Mouse (Mus musculus) Patski (cell line): ENCODE results near the gene Taf5l. TPM values are rescaled to one million over a fixed set of nuclear protein-coding genes. Genes with fewer than 3 reads are reported as not detected.

Experiments used
- ATAC-seq: fragments of 100-300 bp; one replicate; pipeline ENCODE4 v1.8.0; 2021
- CTCF ChIA-PET: fragments of 350-600 bp; sonication (Branson Sonifier 250); formaldehyde crosslinking; loops from one replicate; lab custom pipeline; 2022; ENCODE audit warnings: inconsistent platforms; lab: Charles Lee
- POLR2A ChIA-PET: fragments of 350-600 bp; sonication (Branson Sonifier 250); formaldehyde crosslinking; loops from one replicate; lab custom pipeline; 2022; ENCODE audit warnings: antibody characterized with exemption, inconsistent platforms; lab: Charles Lee
- DNase-seq: peaks from one replicate; pipeline ENCODE4 v3.0.0-alpha.2; 2011; ENCODE audit warnings: low read depth, low spot score
- H3K27me3 ChIP-seq: fragments of 371-371 bp; one replicate; pipeline ENCODE4 v1.5.1; 2021
- CTCF ChIP-seq: fragments of 100-300 bp; IDR thresholded peaks from one replicate; pipeline ENCODE4 v1.5.1; 2021
- in situ Hi-C: fragments of 300-500 bp; cut with MboI; formaldehyde crosslinking; loops from 3 replicates; pipeline ENCODE4 v1.11.1; 2018; ENCODE audit warnings: low pct_unique_long_range_greater_than_20kb, mixed read lengths
- polyA plus RNA-seq: library from polyadenylated mRNA; unstranded; gene quantifications from one replicate; pipeline ENCODE4 v1.2.3, GENCODE M21; 2021

Gene Taf5l
- polyA plus RNA-seq, 1 experiment from 2014 or later, result 28.6 TPM

DNA sequence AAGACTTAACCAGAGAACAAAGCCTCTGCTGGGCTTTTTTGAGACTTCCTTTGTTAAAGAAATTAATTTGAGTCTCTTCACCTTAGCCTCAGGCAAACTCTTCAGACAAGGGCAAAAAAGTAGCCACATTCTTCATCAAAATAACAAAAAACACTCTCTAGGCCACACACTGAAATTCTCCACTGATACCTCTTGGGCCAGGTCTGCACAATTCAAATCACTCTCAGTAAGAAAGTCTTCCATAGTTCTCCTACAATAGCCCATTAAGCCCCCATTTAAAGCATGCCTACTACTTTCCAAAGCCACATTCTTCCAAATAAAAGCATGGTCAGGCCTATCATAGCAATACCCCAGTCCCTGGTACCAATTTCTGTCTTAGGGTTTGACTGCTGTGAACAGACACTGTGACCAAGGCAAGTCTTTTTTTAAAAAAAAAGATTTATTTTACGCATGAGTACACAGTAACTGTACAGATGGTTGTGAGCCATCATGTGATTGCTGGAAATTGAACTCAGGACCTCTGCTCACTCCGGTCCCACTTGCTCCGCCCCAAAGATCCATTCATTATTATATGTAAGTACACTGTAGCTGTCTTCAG is 9.1 kb downstream of the Taf5l start:
- DNase-seq (no peak), ATAC-seq (no peak)
- TF ChIP-seq CTCF, result no peak
- ChIA-PET POLR2A (no interaction called here), CTCF (no interaction called here)
- no peaks in the 10 kb centered on the region for H3K27me3 ChIP-seq
- in situ Hi-C loops, result no loop called here

DNA sequence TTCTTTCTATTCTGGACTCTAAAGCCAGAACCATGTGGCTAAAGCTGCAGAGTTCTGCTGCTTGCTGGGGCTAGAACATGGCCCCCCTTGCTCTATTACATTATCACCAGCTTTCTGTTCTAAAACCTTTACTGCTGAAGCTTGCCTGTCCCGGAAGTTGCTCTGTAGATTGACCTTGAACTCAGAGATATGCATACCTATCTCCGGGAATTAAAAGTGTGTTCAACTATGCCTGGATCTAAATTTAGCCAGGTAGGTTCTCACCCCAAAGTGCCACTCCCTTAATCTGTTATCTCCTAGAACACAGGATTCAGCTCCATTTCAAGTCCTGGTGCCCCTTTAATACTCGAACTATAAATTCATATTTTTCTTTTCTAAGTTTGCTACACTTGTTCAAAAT is 9.6 kb downstream of the Taf5l start:
- H3K27me3 ChIP-seq, result no peaks in the 10 kb centered on the region
- POLR2A ChIA-PET, result no interaction called here
- CTCF ChIA-PET, result no interaction called here
- DNase-seq (no peak), ATAC-seq (no peak)
- in situ Hi-C loops, result no loop called here
- no peak for TF ChIP-seq CTCF

DNA sequence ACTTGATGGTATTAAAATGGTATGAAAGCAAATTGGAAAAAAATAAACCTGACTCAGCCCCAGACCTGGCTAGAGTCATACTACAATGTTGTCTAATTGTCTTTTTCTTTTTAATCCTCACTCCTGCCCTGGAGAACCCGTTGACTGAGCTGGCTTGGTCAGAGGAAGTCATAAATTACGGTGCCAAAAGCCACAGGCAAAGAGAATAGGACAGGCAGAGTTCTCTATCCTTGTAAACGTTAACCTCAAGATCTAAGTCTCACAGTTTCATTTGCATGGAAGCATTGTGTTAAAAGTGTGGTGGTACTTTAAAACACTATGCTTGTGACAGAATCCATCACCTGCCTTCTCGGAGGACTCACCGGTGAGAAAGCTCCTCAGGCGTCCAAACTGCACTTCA is 13.4 kb downstream of the Taf5l start:
- no peaks in the 10 kb centered on the region for H3K27me3 ChIP-seq
- in situ Hi-C loops, result no loop called here
- no peak for ATAC-seq
- ChIA-PET POLR2A (no interaction called here), CTCF (no interaction called here)
- DNase-seq, result no peak
- no peak for TF ChIP-seq CTCF

DNA sequence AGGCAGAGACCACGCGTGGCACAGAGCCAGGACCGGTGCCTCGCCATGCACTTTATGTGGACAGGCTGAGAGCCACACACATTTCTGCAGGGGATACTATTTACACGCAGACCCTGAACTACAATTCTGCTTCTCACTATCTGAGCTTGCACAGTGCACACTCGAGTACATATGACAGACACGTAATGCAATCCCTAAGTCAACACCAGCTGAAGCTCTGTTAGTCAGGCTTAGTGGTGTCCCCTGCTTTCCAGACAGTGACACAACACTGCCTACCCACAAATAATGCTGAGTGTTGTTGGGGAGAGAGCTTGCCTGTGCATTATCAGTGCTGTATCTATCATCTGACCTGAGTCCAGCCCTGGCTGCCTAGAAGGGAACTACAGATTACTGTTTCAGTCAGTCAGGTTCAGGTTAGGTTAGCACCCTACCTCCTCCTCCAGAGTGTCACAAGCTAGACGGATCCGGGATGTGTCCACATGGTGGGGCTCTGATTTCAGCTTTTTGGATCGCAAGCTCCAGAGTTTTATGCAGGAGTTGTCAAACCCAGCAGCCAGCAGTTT is 18.6 kb downstream of the Taf5l start:
- POLR2A ChIA-PET, result no interaction called here
- in situ Hi-C loops, result no loop called here
- CTCF ChIA-PET, result interaction anchor here (0.9 to 2.0 kb wide), 4 partner anchors 10 to 15 kb away, joined by 3 to 7 read pairs (median 4); no protein-coding TSS in a partner anchor
- ATAC-seq (no peak), DNase-seq (no peak)
- no peaks in the 10 kb centered on the region for H3K27me3 ChIP-seq
- no peak for TF ChIP-seq CTCF

DNA sequence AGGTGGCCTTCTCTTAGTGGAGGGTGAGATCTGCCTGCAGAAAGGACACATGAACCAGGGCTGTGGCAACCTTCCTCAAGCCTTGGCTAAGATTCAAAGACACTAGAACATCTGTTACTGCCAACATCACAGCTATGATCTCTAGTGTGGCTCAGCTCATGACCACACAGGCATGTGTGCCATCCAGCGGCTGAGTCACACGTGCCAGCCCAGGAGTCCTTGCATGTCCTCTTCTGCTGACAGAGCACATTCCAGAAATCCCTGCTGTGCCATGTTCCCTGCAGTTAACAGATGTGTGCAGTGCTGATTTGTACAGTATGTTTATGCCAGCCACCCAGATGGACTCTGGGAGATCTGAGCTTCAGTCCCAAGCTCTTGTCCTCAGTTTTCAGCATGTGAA is 21.6 kb downstream of the Taf5l start:
- no peak for DNase-seq
- in situ Hi-C loops, result no loop called here
- CTCF ChIA-PET, result no interaction called here
- H3K27me3 ChIP-seq, result no peaks in the 10 kb centered on the region
- no peak for TF ChIP-seq CTCF
- peak; percentile 52 for ATAC-seq
- POLR2A ChIA-PET, result no interaction called here

- in situ Hi-C loops, result no loop called here
- no peak for DNase-seq
- CTCF ChIA-PET, result interaction anchor here (0.6 kb wide), 1 partner anchor 15 kb away, joined by 3 read pairs; no protein-coding TSS in a partner anchor
- no peak for ATAC-seq
- no peak for TF ChIP-seq CTCF
- POLR2A ChIA-PET, result interaction anchor here (0.5 to 1.8 kb wide), 2 partner anchors 9 to 44 kb away, joined by 3 to 5 read pairs; no protein-coding TSS in a partner anchor
- H3K27me3 ChIP-seq, result no peaks in the 10 kb centered on the region
Observed at GRCm38 (mm10) chr8:123993997-123994396, 27.2 kb downstream of the Taf5l start.

DNA sequence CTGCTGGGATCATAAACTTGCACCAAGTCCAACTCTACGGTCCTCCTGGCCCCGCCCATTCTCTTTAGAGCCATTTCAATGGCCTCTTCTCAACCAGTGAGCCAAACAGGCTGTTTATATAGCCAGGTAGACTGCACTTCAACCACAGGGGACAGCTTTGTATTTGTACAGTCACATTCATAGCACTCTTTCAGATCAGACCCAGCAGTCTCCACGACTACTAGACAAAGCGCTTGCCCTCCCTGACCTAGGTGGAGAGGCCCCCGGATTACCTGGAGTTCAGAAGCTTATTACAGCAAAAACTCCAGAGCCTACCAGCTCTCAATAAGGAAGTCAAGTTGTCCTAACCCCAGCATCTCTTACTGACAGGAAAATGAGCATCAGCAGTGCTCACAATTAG is 27.6 kb downstream of the Taf5l start:
- POLR2A ChIA-PET, result interaction anchor here (0.5 to 1.8 kb wide), 2 partner anchors 9 to 44 kb away, joined by 3 to 5 read pairs; no protein-coding TSS in a partner anchor
- ATAC-seq, result no peak
- in situ Hi-C loops, result no loop called here
- no peak for DNase-seq
- no peaks in the 10 kb centered on the region for H3K27me3 ChIP-seq
- CTCF ChIA-PET, result interaction anchor here (0.6 to 1.7 kb wide), 3 partner anchors 9 to 44 kb away, joined by 3 to 7 read pairs (median 3); partner anchors contain the start of gene Nup133
- no peak for TF ChIP-seq CTCF

- ChIA-PET CTCF (interaction anchor here (0.6 to 1.7 kb wide), 4 partner anchors 10 to 346 kb away, joined by 3 to 7 read pairs (median 3); partner anchors contain the start of gene Nup133), POLR2A (interaction anchor here (0.5 to 1.8 kb wide), 3 partner anchors 23 to 187 kb away, joined by 3 to 5 read pairs (median 5); partner anchors contain the start of gene Rab4a)
- TF ChIP-seq CTCF, result no peak
- H3K27me3 ChIP-seq, result no peaks in the 10 kb centered on the region
- ATAC-seq (no peak), DNase-seq (no peak)
- in situ Hi-C loops, result no loop called here
Observed at GRCm38 (mm10) chr8:123992587-123992986, 28.6 kb downstream of the Taf5l start.

GRCm38 (mm10) chr8:123990277-123991049 is 30.7 kb downstream of the Taf5l start:
- ATAC-seq, result no peak
- TF ChIP-seq CTCF, result no peak
- DNase-seq, result no peak
- in situ Hi-C loops, result no loop called here
- ChIA-PET CTCF (no interaction called here), POLR2A (no interaction called here)
- H3K27me3 ChIP-seq, result no peaks in the 10 kb centered on the region

DNA sequence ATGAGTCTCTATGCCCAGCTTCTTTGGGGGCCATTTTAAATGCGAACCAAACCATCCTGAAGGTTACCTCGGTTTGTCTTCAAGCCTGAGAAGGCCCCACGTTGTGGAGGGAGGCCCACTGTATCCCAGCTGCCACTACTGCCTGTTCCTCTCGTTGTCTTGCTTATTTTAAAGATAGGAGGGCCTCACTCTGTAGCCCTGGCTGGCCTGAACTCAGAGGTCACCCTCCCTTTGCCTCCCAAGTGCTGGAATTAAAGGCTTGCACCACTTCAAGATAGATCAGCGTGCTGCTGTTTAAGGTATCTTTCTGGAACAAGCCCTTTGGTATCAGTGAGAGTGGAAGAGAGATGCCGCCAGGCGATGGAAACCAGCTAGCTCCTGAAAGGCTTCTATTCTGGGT is 32.1 kb downstream of the Taf5l start:
- TF ChIP-seq CTCF, result no peak
- ChIA-PET CTCF (no interaction called here), POLR2A (no interaction called here)
- no peak for ATAC-seq
- H3K27me3 ChIP-seq, result no peaks in the 10 kb centered on the region
- no peak for DNase-seq
- in situ Hi-C loops, result no loop called here

- ChIA-PET POLR2A (no interaction called here), CTCF (no interaction called here)
- in situ Hi-C loops, result no loop called here
- DNase-seq, result no peak
- no peaks in the 10 kb centered on the region for H3K27me3 ChIP-seq
- no peak for TF ChIP-seq CTCF
- ATAC-seq, result no peak
Observed at GRCm38 (mm10) chr8:123988605-123989038, 32.6 kb downstream of the Taf5l start.
